Mouse (Mus musculus): ENCODE data around the gene Apol8.

- TF ChIP-seq CTCF (IDR thresholded peaks at IDR 0.05; ENCODE audit: low read depth) (no peak), EP300 (IDR thresholded peaks at IDR 0.05; ENCODE audit: low read depth) (no peak)
These were observed 25.2 kb downstream of the Apol8 start for GRCm38 (mm10) chr15:77731605-77732004.

Measured in liver, postnatal 0 days (tissue).